In the genomic region with DNA sequence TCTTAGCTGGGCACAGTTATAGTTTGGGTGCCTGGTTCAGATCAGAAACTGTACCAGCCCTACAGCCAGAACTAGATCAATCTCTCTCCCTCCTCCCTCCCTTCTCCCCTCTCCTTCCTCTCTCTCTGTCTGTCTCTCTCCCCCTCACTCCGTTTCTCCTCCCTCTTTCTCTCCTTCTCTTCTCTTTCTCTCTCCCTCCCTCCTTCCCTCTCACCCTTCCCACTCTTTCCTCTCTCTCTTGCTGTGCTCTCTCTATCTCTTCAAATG, we compare ENCODE assay signal across 9 mouse cellular contexts.
A peak's percentile ranks its signal among the peaks of the same experiment; 100 is the strongest.
DNase-seq lines count a peak whose midpoint lies in the region; ATAC-seq and TF ChIP-seq lines count a peak whose summit lies in the region.
"Had no signal": no experiment of that assay in that cellular context is flagged by ENCODE, and none has a peak within 500 bp of the region (broad histone marks: within the 10 kb centered on the region; RNA-seq: fewer than 3 reads in every experiment).

No protein-coding gene starts in this region.

- peak overlapping the region; percentile 84; the same call in 1 of the 2 replicates for H3K27ac ChIP-seq in heart, embryonic 10.5 days
- peak overlapping the region; percentile 64 for H3K27ac ChIP-seq in forebrain, embryonic 16.5 days (ENCODE audit: low read length)
- H3K27ac ChIP-seq in midbrain, embryonic 10.5 days (replicated peaks) = peak overlapping the region; percentile 68

- ATAC-seq in forebrain, embryonic 16.5 days = no peak

- H3K4me1 ChIP-seq in heart, embryonic 10.5 days = peaks cover 15% of the 10 kb centered on the region
- peaks cover 26% of the 10 kb centered on the region for H3K4me1 ChIP-seq in E14TG2a.4 (replicated peaks; ENCODE audit: low read depth, low read length)
- H3K4me1 ChIP-seq in forebrain, embryonic 16.5 days (replicated peaks; ENCODE audit: control insufficient read depth, insufficient read depth, low read length) = peaks cover 18% of the 10 kb centered on the region
- H3K4me1 ChIP-seq in midbrain, embryonic 10.5 days = peaks cover 40% of the 10 kb centered on the region

- no peak for TF ChIP-seq CTCF in E14TG2a.4 (conservative IDR thresholded peaks at IDR 0.05; ENCODE audit: low read length)

- H3K27me3 ChIP-seq in heart, embryonic 10.5 days (ENCODE audit: insufficient read depth, poor library complexity, severe bottlenecking) = no peaks in the 10 kb centered on the region
- 0 out of 2 replicates have a peak, but pooled peaks cover 2% of the 10 kb centered on the region for H3K27me3 ChIP-seq in E14TG2a.4 (ENCODE audit: insufficient read depth, low read length)
- no peaks in the 10 kb centered on the region for H3K27me3 ChIP-seq in forebrain, embryonic 16.5 days (replicated peaks; ENCODE audit: control insufficient read depth, insufficient read depth, low read length)
- no peaks in the 10 kb centered on the region for H3K27me3 ChIP-seq in midbrain, embryonic 10.5 days (ENCODE audit: low read depth, poor library complexity, severe bottlenecking)

- no peak overlapping the region for H3K9ac ChIP-seq in forebrain, embryonic 16.5 days (replicated peaks; ENCODE audit: low read depth, low read length)

- 10% methylated on average over 1 of the region's 1 CpGs for WGBS in heart, embryonic 10.5 days
- 0% methylated on average over 1 of the region's 1 CpGs for WGBS in forebrain, embryonic 16.5 days
- WGBS in midbrain, embryonic 10.5 days = 10% methylated on average over 1 of the region's 1 CpGs

- H3K4me2 ChIP-seq in forebrain, embryonic 16.5 days (ENCODE audit: low read length) = peak overlapping the region; percentile 68

- no peak for DNase-seq in heart, embryonic 10.5 days (ENCODE audit: low spot score)
- DNase-seq in heart, postnatal 4 days = no peak
- no peak for DNase-seq in midbrain, embryonic 10.5 days (ENCODE audit: low spot score)
- DNase-seq in urinary bladder, postnatal 14 days (ENCODE audit: low spot score) = no peak
- no peak for DNase-seq in thymus, adult 18-20 months
- no peak for DNase-seq in layer of hippocampus, adult 9-10 months (ENCODE audit: low spot score)
- DNase-seq: thymus, postnatal 36 days had no signal

- H3K36me3 ChIP-seq in heart, embryonic 10.5 days = no peaks in the 10 kb centered on the region
- H3K36me3 ChIP-seq in E14TG2a.4 (ENCODE audit: insufficient read depth, low read length) = no peaks in the 10 kb centered on the region
- no peaks in the 10 kb centered on the region for H3K36me3 ChIP-seq in forebrain, embryonic 16.5 days (ENCODE audit: control insufficient read depth, insufficient read depth)
- no peaks in the 10 kb centered on the region for H3K36me3 ChIP-seq in midbrain, embryonic 10.5 days

- H3K4me3 ChIP-seq in heart, embryonic 10.5 days = peak overlapping the region; percentile 69
- H3K4me3 ChIP-seq in E14TG2a.4 (replicated peaks; ENCODE audit: low read length) = peak overlapping the region; percentile 74; the same call in 1 of the 2 replicates
- H3K4me3 ChIP-seq in forebrain, embryonic 16.5 days (replicated peaks; ENCODE audit: low read length) = peak overlapping the region; percentile 50
- H3K4me3 ChIP-seq in midbrain, embryonic 10.5 days = peak overlapping the region; percentile 67

- H3K9me3 ChIP-seq in heart, embryonic 10.5 days = no peaks in the 10 kb centered on the region
- H3K9me3 ChIP-seq in E14TG2a.4 (ENCODE audit: low read length) = no peaks in the 10 kb centered on the region
- no peaks in the 10 kb centered on the region for H3K9me3 ChIP-seq in forebrain, embryonic 16.5 days (ENCODE audit: control insufficient read depth, low read length)
- H3K9me3 ChIP-seq in midbrain, embryonic 10.5 days (replicated peaks) = no peaks in the 10 kb centered on the region
